Mouse (Mus musculus) hindbrain, postnatal 0 days (tissue): ENCODE data around the gene Mrgpre. TPM values are rescaled to one million over a fixed set of nuclear protein-coding genes. Genes with fewer than 3 reads are reported as not detected.

Source experiments
- ATAC-seq: fragments of 200-750 bp; cut with Nextera tagmentation; 2 replicates; pipeline ENCODE4 v1.8.0; 2017; ENCODE audit warnings: mild to moderate bottlenecking, moderate TSS enrichment, moderate library complexity
- DNase-seq: peaks from one replicate; pipeline ENCODE4 v3.0.0-alpha.2; 2015; ENCODE audit warnings: low spot score
- H3K27ac ChIP-seq: fragments of 300-500 bp; sonication (generic); 2 replicates; pipeline ENCODE4 v1.5.1; 2014; ENCODE audit warnings: mild to moderate bottlenecking
- H3K27me3 ChIP-seq: fragments of 300-500 bp; sonication (generic); 2 replicates; pipeline ENCODE4 v1.6.1; 2014; ENCODE audit warnings: low read length, mixed read lengths; ENCODE audit not compliant: insufficient read depth
- H3K36me3 ChIP-seq: fragments of 300-500 bp; sonication (generic); 2 replicates; pipeline ENCODE4 v1.6.1; 2014; ENCODE audit warnings: low read length, mixed read lengths; ENCODE audit not compliant: insufficient read depth
- H3K4me1 ChIP-seq: fragments of 300-500 bp; sonication (generic); 2 replicates; pipeline ENCODE4 v1.6.1; 2014; ENCODE audit warnings: antibody characterized with exemption, low read length, mixed read lengths; ENCODE audit not compliant: insufficient read depth
- H3K4me2 ChIP-seq: fragments of 300-500 bp; sonication (generic); 2 replicates; pipeline ENCODE4 v1.6.1; 2014; ENCODE audit warnings: low read depth, mild to moderate bottlenecking, low read length, moderate library complexity, mixed read lengths
- H3K4me3 ChIP-seq: fragments of 300-500 bp; sonication (generic); 2 replicates; pipeline ENCODE4 v1.5.1; 2014; ENCODE audit warnings: low read length
- H3K9ac ChIP-seq: fragments of 300-500 bp; sonication (generic); replicated peaks from 2 replicates; pipeline ENCODE4 v1.6.1; 2014; ENCODE audit warnings: mild to moderate bottlenecking, low read length, moderate library complexity, mixed read lengths
- H3K9me3 ChIP-seq: fragments of 300-500 bp; sonication (generic); 2 replicates; pipeline ENCODE4 v1.6.1; 2016; ENCODE audit warnings: low read length, mixed read lengths
- CTCF ChIP-seq: IDR thresholded peaks from 2 replicates; pipeline ENCODE4 v1.5.1; 2016; ENCODE audit warnings: antibody characterized with exemption, control low read depth, low read depth
- WGBS: fragments of 180-500 bp; shearing (Covaris S2); extraction: QIAGEN DNeasy Blood & Tissue Kit; methylation state at CpG from one replicate; pipeline ENCODE4 v1.1.7; 2014; 5-methylcytosine and 5-hydroxymethylcytosine counted together
- polyA plus RNA-seq: library from polyadenylated mRNA; unstranded; fragments of >200 nt; fragmentation: Nextera tagmentation; extraction: Ambion mirVana; gene quantifications from 2 replicates; pipeline ENCODE4 v1.2.1, GENCODE M21; 2015
- total RNA-seq: library from RNA; depleted of rRNA; stranded (reverse); fragments of >200 nt; gene quantifications from 2 replicates; pipeline ENCODE4 v1.2.3, GENCODE M21; 2014

Mrgpre gene
- total and polyA plus RNA-seq, 2 experiments from 2014 or later: 6.8 to 10.9 TPM

DNA sequence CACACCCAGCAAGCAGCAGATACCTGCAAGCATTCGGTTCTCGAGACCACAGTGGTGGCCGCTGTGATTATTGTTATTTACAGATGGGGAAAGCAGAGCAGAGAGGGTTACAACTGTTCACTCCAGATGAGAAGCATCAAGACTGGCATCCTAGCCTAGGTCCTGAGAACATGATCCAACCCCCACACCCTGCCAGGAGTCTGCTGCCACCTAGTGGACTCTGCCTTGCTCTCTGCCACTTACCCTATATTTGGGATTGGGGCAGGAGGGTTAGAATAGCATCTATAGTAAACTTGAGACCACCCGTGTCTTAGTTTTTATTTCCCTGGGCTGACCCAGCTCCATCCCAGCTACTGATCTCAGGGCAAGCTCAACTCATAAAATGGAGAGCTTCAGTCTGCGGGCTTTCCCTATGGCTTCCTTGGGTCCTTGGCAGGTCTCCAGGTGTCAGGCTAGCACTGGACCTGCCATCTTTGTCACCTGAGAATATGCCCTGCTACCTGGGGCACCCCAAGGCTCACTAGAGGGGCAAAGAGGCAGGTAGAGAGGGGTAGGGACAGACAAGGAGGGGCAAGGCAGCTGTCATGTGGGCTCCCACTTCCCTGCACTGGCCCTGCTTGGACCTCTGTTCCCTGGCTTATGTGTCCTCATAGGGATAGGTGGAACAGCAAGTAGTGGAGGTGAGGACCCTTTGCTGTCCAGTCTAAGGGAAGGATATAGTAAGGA, 30.1 kb downstream of the Mrgpre start:
- Histone ChIP-seq H3K27ac (no peak overlapping the region), H3K4me2 (no peak overlapping the region), H3K9me3 (no peaks in the 10 kb centered on the region), H3K27me3 (0 out of 2 replicates have a peak, but pooled peaks cover 15% of the 10 kb centered on the region), H3K4me1 (peaks cover 11% of the 10 kb centered on the region), H3K9ac (no peak overlapping the region), H3K36me3 (no peaks in the 10 kb centered on the region), H3K4me3 (no peak overlapping the region)
- no peak for ATAC-seq
- 54% methylated on average over 5 of the region's 5 CpGs for WGBS
- peak; percentile 82 for TF ChIP-seq CTCF
- DNase-seq: peak; percentile 67

DNA sequence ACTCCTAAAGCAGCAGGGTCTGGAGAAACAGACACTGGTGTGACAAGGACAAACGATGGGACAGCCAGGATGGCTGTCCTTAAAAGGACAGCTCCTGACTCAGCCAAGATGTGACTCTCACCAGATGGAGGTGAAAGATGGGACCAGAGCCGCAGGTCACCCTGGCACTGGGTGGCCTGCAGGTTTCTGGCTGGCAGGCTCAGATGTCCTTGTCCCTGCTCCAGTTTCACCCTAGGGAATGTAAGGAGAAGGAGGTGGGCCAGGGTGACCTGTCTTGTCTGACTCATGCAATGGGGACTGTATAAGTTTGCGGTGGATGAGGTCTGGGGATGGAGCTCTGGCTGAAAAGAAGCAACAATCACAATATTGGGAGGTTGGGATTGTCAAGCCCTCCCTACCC, 31.7 kb downstream of the Mrgpre start:
- H3K4me3 ChIP-seq: no peak overlapping the region
- no peak overlapping the region for H3K4me2 ChIP-seq
- no peak overlapping the region for H3K27ac ChIP-seq
- no peak for ATAC-seq
- WGBS: 65% methylated on average over 3 of the region's 3 CpGs
- H3K36me3 ChIP-seq: no peaks in the 10 kb centered on the region
- DNase-seq: no peak
- H3K9me3 ChIP-seq: no peaks in the 10 kb centered on the region
- H3K9ac ChIP-seq: no peak overlapping the region
- H3K4me1 ChIP-seq: peaks cover 11% of the 10 kb centered on the region
- 0 out of 2 replicates have a peak, but pooled peaks cover 15% of the 10 kb centered on the region for H3K27me3 ChIP-seq
- TF ChIP-seq CTCF: no peak

DNA sequence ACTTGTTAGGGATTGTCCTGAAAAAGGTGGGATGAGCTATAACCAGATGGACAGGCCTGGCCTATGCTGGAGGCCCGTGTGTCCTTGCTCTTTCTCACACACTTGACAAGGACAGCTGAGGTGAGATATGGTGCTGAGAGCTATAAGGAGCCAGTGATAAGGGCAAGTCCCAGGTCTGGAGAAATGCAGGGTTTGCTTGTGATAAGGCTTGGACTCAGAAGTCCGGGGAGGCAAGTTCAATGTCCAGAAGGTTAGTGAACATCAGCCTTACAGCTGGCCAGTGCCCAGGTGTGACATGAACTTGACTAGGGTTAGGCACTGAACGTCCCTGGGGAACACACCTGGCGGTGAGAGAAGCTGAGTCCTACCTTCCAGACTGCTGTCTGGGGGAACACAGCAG, 32.2 kb downstream of the Mrgpre start:
- Histone ChIP-seq H3K36me3 (no peaks in the 10 kb centered on the region), H3K27ac (no peak overlapping the region), H3K27me3 (0 out of 2 replicates have a peak, but pooled peaks cover 15% of the 10 kb centered on the region), H3K4me3 (no peak overlapping the region), H3K4me1 (peaks cover 7% of the 10 kb centered on the region), H3K9me3 (no peaks in the 10 kb centered on the region), H3K4me2 (no peak overlapping the region), H3K9ac (no peak overlapping the region)
- ATAC-seq (no peak), DNase-seq (no peak)
- WGBS: 82% methylated on average over 4 of the region's 4 CpGs
- TF ChIP-seq CTCF: no peak

DNA sequence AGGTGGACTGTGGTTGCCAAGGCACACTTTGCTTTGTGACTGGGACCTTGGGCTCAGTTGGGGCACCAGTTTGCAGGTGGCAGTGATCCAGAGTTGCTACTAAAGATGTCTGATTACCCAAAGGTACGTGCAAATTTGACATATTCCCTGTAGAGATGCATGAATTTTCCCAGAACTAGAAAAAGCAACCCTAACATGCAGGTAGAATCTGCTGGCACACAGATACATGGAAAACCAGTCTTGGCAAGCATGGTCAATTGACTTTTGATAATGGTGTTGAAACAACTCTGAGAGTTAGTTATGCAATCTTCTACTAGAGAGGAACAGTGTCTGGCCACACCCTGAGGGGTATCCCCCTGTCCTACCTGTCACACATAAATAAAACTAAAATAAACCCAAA, 32.9 kb downstream of the Mrgpre start:
- Histone ChIP-seq H3K36me3 (no peaks in the 10 kb centered on the region), H3K9ac (no peak overlapping the region), H3K4me2 (no peak overlapping the region), H3K4me1 (peaks cover 2% of the 10 kb centered on the region; the same call in 1 of the 2 replicates), H3K9me3 (no peaks in the 10 kb centered on the region), H3K27me3 (0 out of 2 replicates have a peak, but pooled peaks cover 15% of the 10 kb centered on the region), H3K27ac (no peak overlapping the region), H3K4me3 (no peak overlapping the region)
- TF ChIP-seq CTCF: no peak
- DNase-seq (no peak), ATAC-seq (no peak)
- 68% methylated on average over 1 of the region's 1 CpGs for WGBS

DNA sequence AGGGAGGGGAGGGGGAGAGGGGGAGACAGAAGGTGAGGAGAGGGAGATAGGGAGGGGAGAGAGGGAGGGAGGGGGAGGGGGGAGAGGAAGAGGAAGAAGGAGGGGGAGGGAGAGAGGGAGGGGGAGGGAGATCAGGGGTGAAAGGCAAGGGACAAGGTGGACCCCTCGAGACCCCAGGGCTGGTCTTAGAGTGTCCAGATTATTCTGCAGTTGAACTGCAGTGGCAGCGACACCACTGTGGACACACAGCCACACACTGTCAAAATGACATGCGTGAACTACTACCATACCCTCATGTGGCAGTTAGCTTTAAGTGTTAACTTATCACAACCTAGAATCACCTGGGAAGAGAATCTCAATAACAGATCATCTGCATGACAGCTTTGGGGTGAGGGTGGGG, 35.3 kb downstream of the Mrgpre start:
- ATAC-seq: no peak
- H3K36me3 ChIP-seq: no peaks in the 10 kb centered on the region
- H3K4me3 ChIP-seq: no peak overlapping the region
- no peak overlapping the region for H3K4me2 ChIP-seq
- no peaks in the 10 kb centered on the region for H3K4me1 ChIP-seq
- TF ChIP-seq CTCF: no peak
- DNase-seq: no peak
- WGBS: 63% methylated on average over 3 of the region's 3 CpGs
- H3K27me3 ChIP-seq: no peaks in the 10 kb centered on the region
- no peak overlapping the region for H3K27ac ChIP-seq
- no peaks in the 10 kb centered on the region for H3K9me3 ChIP-seq
- H3K9ac ChIP-seq: no peak overlapping the region

DNA sequence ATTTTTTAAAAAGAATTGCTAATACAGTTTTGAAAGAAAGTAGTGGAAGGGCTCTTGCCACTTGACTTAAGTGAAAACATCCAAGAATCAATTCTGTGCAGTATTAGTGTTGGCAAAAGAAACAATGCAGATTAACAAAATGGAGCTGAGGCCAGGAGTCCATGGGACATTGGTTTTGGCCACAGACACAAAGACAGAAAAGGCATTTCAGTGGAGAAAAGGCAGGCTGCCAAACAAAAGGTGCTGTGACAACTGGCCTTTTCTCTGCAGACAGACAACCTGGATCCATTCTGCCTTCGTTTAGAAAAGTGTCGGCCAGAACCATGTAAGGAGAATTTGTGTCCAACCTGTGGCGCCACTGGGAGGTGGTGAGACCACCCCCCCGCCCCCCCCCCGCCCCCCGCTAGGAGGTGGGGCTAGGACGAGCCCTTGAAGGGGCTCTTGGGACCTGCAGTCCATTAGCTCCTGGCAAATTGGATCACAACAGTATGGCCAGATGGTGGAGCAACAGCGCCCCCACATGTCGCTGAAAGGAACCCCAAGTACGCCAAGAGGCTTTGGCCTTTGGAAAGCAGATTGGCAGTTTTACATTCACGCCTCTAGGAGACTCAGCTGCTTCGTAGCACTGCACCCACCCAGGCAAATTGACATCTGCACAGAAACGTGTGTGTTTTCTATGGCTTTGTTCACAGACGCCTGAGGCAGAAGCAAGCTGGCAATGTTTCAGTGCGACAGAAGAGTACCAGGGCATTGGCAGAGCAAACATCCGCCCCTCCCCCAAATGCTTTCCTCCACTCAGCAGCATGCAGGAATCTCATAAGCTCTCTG, 36.0 kb downstream of the Mrgpre start:
- no peaks in the 10 kb centered on the region for H3K27me3 ChIP-seq
- 2% methylated on average over 16 of the region's 16 CpGs for WGBS
- H3K27ac ChIP-seq: peak overlapping the region; percentile 62
- DNase-seq (peak; percentile 96), ATAC-seq (peak; percentile 93)
- no peak overlapping the region for H3K9ac ChIP-seq
- H3K4me1 ChIP-seq: no peaks in the 10 kb centered on the region
- peak; percentile 97 for TF ChIP-seq CTCF
- H3K9me3 ChIP-seq: no peaks in the 10 kb centered on the region
- H3K36me3 ChIP-seq: no peaks in the 10 kb centered on the region
- peak overlapping the region; percentile 45 for H3K4me2 ChIP-seq
- peak overlapping the region; percentile 7; the same call in 1 of the 2 replicates for H3K4me3 ChIP-seq

DNA sequence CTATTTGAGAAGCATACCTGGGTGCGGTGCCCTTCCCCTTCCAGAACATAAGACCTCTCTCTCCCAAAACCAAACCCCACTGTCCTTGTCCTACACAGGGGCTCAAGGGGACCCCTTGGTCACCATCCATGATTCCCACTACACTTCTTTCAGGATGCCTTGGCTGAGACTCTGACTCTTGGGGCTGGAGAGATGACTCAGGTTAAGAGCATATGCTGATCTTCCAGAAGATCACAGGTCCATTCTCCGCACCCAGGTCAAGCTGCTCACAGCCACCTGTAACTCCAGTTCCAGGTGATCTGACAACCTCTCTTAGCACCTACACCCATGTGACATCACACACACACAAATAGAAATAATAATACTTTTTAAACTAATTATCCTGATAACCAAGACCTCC, 43.6 kb downstream of the Mrgpre start:
- WGBS: 33% methylated on average over 2 of the region's 2 CpGs
- DNase-seq (peak; percentile 26), ATAC-seq (no peak; the same call in 1 of the 2 replicates)
- Histone ChIP-seq H3K4me3 (peak overlapping the region; percentile 62), H3K4me1 (peaks cover 23% of the 10 kb centered on the region), H3K4me2 (peak overlapping the region; percentile 67), H3K9me3 (no peaks in the 10 kb centered on the region), H3K27ac (peak overlapping the region; percentile 74; the same call in 1 of the 2 replicates), H3K27me3 (no peaks in the 10 kb centered on the region), H3K36me3 (no peaks in the 10 kb centered on the region), H3K9ac (peak overlapping the region; percentile 78)
- TF ChIP-seq CTCF: no peak
